Mouse (Mus musculus): ENCODE data around the gene Lgals2. TPM values are rescaled to one million over a fixed set of nuclear protein-coding genes. Genes with fewer than 3 reads are reported as not detected.
A peak's percentile ranks its signal among the peaks of the same experiment; 100 is the strongest.

Lgals2 gene
- polyA plus RNA-seq, 1 experiment, result 2,134 TPM

DNA sequence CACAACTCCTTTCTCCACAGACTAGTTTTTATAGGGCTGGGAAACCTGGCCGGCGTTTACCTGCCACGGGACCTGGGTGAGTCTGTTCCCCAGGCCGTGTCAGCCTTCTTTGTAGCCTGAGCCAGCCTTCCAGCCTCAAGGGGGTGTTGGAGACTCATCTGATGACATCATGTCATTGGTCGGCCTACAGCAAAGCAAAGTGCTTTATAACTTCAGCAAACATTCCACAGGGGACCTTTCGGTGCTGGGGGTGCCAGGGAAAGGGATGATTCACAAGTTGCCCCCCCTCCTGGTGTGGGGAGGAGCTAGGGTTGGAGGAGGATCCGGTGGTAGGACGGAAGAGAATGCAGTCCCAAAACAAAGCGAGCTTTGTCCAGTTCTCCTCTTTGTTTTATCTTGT, 10.5 kb downstream of the Lgals2 start:
- TF ChIP-seq CTCF (IDR thresholded peaks at IDR 0.05; ENCODE audit: extremely low read depth, insufficient read length, insufficient replicate concordance, low read depth, low read length), result no peak
- no peak for TF ChIP-seq POLR2A (IDR thresholded peaks at IDR 0.05; ENCODE audit: low read depth, low read length)
- Histone ChIP-seq H3K4me3 (ENCODE audit: low read depth, low read length) (peak overlapping the region; percentile 73), H3K36me3 (ENCODE audit: control insufficient read depth, insufficient read depth, low read length) (peaks cover 7% of the 10 kb centered on the region; the same call in 1 of the 2 replicates), H3K27me3 (ENCODE audit: control insufficient read depth, insufficient read depth, low read length) (peaks cover 2% of the 10 kb centered on the region; the same call in 1 of the 2 replicates), H3K27ac (ENCODE audit: insufficient read depth, low read depth, low read length) (peak overlapping the region; percentile 81), H3K4me1 (ENCODE audit: control insufficient read depth, insufficient read depth, insufficient read length, low read length) (peaks cover 18% of the 10 kb centered on the region)
- WGBS, result 10% methylated on average over 9 of the region's 9 CpGs

- no peak for TF ChIP-seq POLR2A (IDR thresholded peaks at IDR 0.05; ENCODE audit: low read depth, low read length)
- peak; percentile 8; the same call in 1 of the 2 replicates for TF ChIP-seq CTCF (IDR thresholded peaks at IDR 0.05; ENCODE audit: extremely low read depth, insufficient read length, insufficient replicate concordance, low read depth, low read length)
- peaks cover 4% of the 10 kb centered on the region; the same call in 1 of the 2 replicates for H3K36me3 ChIP-seq (ENCODE audit: control insufficient read depth, insufficient read depth, low read length)
- H3K27ac ChIP-seq (ENCODE audit: insufficient read depth, low read depth, low read length), result peak overlapping the region; percentile 81
- H3K27me3 ChIP-seq (ENCODE audit: control insufficient read depth, insufficient read depth, low read length), result peaks cover 2% of the 10 kb centered on the region; the same call in 1 of the 2 replicates
- H3K4me1 ChIP-seq (ENCODE audit: control insufficient read depth, insufficient read depth, insufficient read length, low read length), result peaks cover 18% of the 10 kb centered on the region
- WGBS, result 8% methylated on average over 21 of the region's 21 CpGs
- H3K4me3 ChIP-seq (ENCODE audit: low read depth, low read length), result peak overlapping the region; percentile 73
These were observed 11.5 kb downstream of the Lgals2 start for GRCm38 (mm10) chr15:78843581-78844469.

DNA sequence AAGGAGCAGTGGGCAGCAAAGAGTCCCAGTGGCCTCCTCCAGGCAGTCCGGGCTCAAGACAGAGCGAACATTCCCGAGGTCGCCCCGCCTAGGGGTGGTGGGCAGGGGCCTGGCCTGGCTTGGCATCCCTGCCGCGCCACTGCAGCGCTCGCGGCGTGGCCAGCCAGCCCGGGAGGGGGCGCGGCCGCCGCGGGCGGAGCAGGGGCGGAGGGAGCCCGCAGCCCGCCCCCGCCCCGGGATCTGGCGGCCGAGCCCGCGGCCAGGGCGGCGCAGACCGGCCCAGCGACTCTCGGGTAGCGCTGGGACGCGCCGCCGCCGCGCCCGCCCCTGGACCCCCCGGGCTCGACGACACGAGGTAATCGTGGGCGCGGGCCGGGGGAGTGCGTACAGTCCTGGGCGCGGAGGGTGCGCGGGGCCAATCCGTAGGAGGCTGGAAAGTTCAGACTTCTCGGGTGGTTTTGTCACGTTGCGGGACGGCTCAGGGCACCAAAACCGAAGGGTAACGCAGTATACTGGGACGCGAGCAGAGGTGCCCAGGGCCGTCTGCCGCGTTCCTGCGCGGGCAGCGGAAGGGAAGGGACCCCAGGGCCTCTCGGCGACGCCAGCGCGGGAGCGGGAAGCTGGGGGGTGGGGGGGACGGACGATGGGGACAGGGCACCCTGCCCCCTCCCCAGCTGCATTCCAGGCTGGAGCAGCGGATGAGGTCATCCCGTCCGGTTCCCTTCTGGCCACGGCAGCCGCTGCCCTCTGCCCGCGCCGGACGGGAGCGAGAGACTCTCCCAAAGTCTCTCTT, 12.8 kb downstream of the Lgals2 start, which contains the start of gene Cdc42ep1:
Gene Cdc42ep1 (plus strand): TSS at position 254 of the 793 bp plus-strand sequence.
- TF ChIP-seq CTCF (IDR thresholded peaks at IDR 0.05; ENCODE audit: extremely low read depth, insufficient read length, insufficient replicate concordance, low read depth, low read length) (no peak), POLR2A (IDR thresholded peaks at IDR 0.05; ENCODE audit: low read depth, low read length) (peak; percentile 47; the same call in 1 of the 2 replicates)
- H3K4me1 ChIP-seq (ENCODE audit: control insufficient read depth, insufficient read depth, insufficient read length, low read length), result peaks cover 18% of the 10 kb centered on the region
- WGBS, result under 1% methylated on average over 84 of the region's 86 CpGs
- H3K36me3 ChIP-seq (ENCODE audit: control insufficient read depth, insufficient read depth, low read length), result peaks cover 2% of the 10 kb centered on the region; the same call in 1 of the 2 replicates
- peak within 1 kb of the TSS; percentile 73 for H3K4me3 ChIP-seq (ENCODE audit: low read depth, low read length)
- H3K27me3 ChIP-seq (ENCODE audit: control insufficient read depth, insufficient read depth, low read length), result peaks cover 2% of the 10 kb centered on the region; the same call in 1 of the 2 replicates
- peak within 1 kb of the TSS; percentile 81 for H3K27ac ChIP-seq (ENCODE audit: insufficient read depth, low read depth, low read length)

GRCm38 (mm10) chr15:78841161-78841790, 14.1 kb downstream of the Lgals2 start:
- Histone ChIP-seq H3K27me3 (ENCODE audit: control insufficient read depth, insufficient read depth, low read length) (peaks cover 2% of the 10 kb centered on the region; the same call in 1 of the 2 replicates), H3K4me3 (ENCODE audit: low read depth, low read length) (no peak overlapping the region), H3K36me3 (ENCODE audit: control insufficient read depth, insufficient read depth, low read length) (no peaks in the 10 kb centered on the region), H3K27ac (ENCODE audit: insufficient read depth, low read depth, low read length) (no peak overlapping the region), H3K4me1 (ENCODE audit: control insufficient read depth, insufficient read depth, insufficient read length, low read length) (peaks cover 18% of the 10 kb centered on the region)
- TF ChIP-seq CTCF (IDR thresholded peaks at IDR 0.05; ENCODE audit: extremely low read depth, insufficient read length, insufficient replicate concordance, low read depth, low read length) (no peak), POLR2A (IDR thresholded peaks at IDR 0.05; ENCODE audit: low read depth, low read length) (no peak)
- 86% methylated on average over 6 of the region's 6 CpGs for WGBS

- Histone ChIP-seq H3K36me3 (ENCODE audit: control insufficient read depth, insufficient read depth, low read length) (no peaks in the 10 kb centered on the region), H3K4me1 (ENCODE audit: control insufficient read depth, insufficient read depth, insufficient read length, low read length) (peaks cover 16% of the 10 kb centered on the region), H3K4me3 (ENCODE audit: low read depth, low read length) (no peak overlapping the region), H3K27me3 (ENCODE audit: control insufficient read depth, insufficient read depth, low read length) (peaks cover 2% of the 10 kb centered on the region; the same call in 1 of the 2 replicates), H3K27ac (ENCODE audit: insufficient read depth, low read depth, low read length) (no peak overlapping the region)
- TF ChIP-seq POLR2A (IDR thresholded peaks at IDR 0.05; ENCODE audit: low read depth, low read length) (no peak), CTCF (IDR thresholded peaks at IDR 0.05; ENCODE audit: extremely low read depth, insufficient read length, insufficient replicate concordance, low read depth, low read length) (no peak)
- WGBS, result 75% methylated on average over 11 of the region's 11 CpGs
These were observed 14.6 kb downstream of the Lgals2 start for GRCm38 (mm10) chr15:78840751-78841150.

- no peaks in the 10 kb centered on the region for H3K36me3 ChIP-seq (ENCODE audit: control insufficient read depth, insufficient read depth, low read length)
- H3K4me1 ChIP-seq (ENCODE audit: control insufficient read depth, insufficient read depth, insufficient read length, low read length), result peaks cover 15% of the 10 kb centered on the region
- 69% methylated on average over 3 of the region's 3 CpGs for WGBS
- peaks cover 2% of the 10 kb centered on the region; the same call in 1 of the 2 replicates for H3K27me3 ChIP-seq (ENCODE audit: control insufficient read depth, insufficient read depth, low read length)
- no peak overlapping the region for H3K27ac ChIP-seq (ENCODE audit: insufficient read depth, low read depth, low read length)
- no peak overlapping the region for H3K4me3 ChIP-seq (ENCODE audit: low read depth, low read length)
- no peak for TF ChIP-seq POLR2A (IDR thresholded peaks at IDR 0.05; ENCODE audit: low read depth, low read length)
- TF ChIP-seq CTCF (IDR thresholded peaks at IDR 0.05; ENCODE audit: extremely low read depth, insufficient read length, insufficient replicate concordance, low read depth, low read length), result no peak
These were observed 15.1 kb downstream of the Lgals2 start for GRCm38 (mm10) chr15:78840241-78840640.
